Mouse (Mus musculus) G1E (cell line): ENCODE measurements around the gene Mapk12. TPM values are rescaled to one million over a fixed set of nuclear protein-coding genes. Genes with fewer than 3 reads are reported as not detected.

Source experiments
- ATAC-seq: 2 replicates; pipeline ENCODE4 v1.8.0; 2016; ENCODE audit warnings: mild to moderate bottlenecking; ENCODE audit not compliant: insufficient number of reproducible peaks, poor library complexity, low FRiP score, severe bottlenecking; ENCODE audit errors: extremely low read depth
- DNase-seq: peaks from one replicate; pipeline ENCODE4 v3.0.0; 2012; ENCODE audit warnings: low spot score
- H3K27me3 ChIP-seq: 2 replicates; pipeline ENCODE4 v1.6.1; 2012; ENCODE audit warnings: mild to moderate bottlenecking, low read length, inconsistent platforms; ENCODE audit not compliant: insufficient read depth
- H3K36me3 ChIP-seq: replicated peaks from 2 replicates; pipeline ENCODE3; 2012; ENCODE audit warnings: mild to moderate bottlenecking, inconsistent platforms
- H3K4me1 ChIP-seq: 2 replicates; pipeline ENCODE4 v1.6.1; 2012; ENCODE audit warnings: low read depth, low read length, inconsistent platforms, mixed read lengths; ENCODE audit not compliant: insufficient read depth
- H3K4me3 ChIP-seq: 2 replicates; pipeline ENCODE4 v1.5.1; 2012; ENCODE audit warnings: low read depth, mild to moderate bottlenecking, inconsistent platforms, low read length, moderate library complexity, mixed read lengths
- H3K9me3 ChIP-seq: replicated peaks from 2 replicates; pipeline ENCODE4 v1.6.1; 2012; ENCODE audit warnings: inconsistent platforms
- CTCF ChIP-seq: IDR thresholded peaks from 2 replicates; pipeline ENCODE4 v1.5.1; 2012; ENCODE audit warnings: low read depth, low read length, inconsistent platforms, mixed read lengths
- GATA1 ChIP-seq: IDR thresholded peaks from 2 replicates; pipeline ENCODE4 v1.6.1; 2012; ENCODE audit warnings: borderline replicate concordance, low read length, inconsistent platforms, mixed read lengths
- GATA2 ChIP-seq: IDR thresholded peaks from 2 replicates; pipeline ENCODE4 v1.6.1; 2012; ENCODE audit warnings: low read depth, low read length, inconsistent platforms, borderline replicate concordance
- POLR2AphosphoS5 ChIP-seq: IDR thresholded peaks from 2 replicates; pipeline ENCODE4 v1.6.1; 2012; ENCODE audit warnings: low read depth, low read length, inconsistent platforms; ENCODE audit not compliant: insufficient replicate concordance
- TAL1 ChIP-seq: conservative IDR thresholded peaks from 2 replicates; pipeline ENCODE4 v1.6.1; 2012; ENCODE audit warnings: low read depth, low read length, inconsistent platforms, mixed read lengths
- polyA plus RNA-seq: library from polyadenylated mRNA; stranded (reverse); fragments of >175 nt; gene quantifications from 2 replicates; pipeline ENCODE4 v1.2.3, GENCODE M21; 2012
- total RNA-seq, 2 experiments: library from RNA; stranded (forward) in 1 of 2; stranded (reverse) in 1 of 2; fragments of 200-1000 nt in 1 of 2; fragments of >200 nt in 1 of 2; fragmentation: Nextera tagmentation in 1 of 2; gene quantifications; 2 replicates each; pipeline ENCODE4 v1.2.3; 2014 to 2017

The Mapk12 gene
- total and polyA plus RNA-seq, 3 experiments = 0.16 TPM; not detected in 2

DNA sequence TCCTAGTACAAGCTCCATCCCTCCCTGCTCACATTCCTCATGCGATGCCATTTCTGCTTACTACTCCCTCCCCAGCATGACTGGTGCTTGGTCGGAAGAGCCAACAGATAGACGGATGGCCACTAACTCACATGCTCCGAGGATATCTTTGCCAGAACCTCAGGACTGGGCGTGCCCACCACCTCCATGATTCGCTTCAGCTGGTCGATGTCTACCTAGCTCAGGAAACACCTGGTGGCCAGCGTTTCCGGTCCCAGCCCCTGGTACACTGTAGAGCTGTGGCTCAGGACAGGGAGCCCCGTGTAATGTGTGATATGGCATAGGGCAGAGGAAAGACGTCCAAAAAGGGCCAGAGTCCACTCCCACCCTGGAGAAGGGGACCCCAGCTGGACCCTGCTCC, 4.5 kb upstream of the Mapk12 start:
- ATAC-seq (no peak), DNase-seq (no peak)
- no peak for TF ChIP-seq POLR2AphosphoS5
- no peak for TF ChIP-seq TAL1
- TF ChIP-seq GATA2 = no peak
- no peak for TF ChIP-seq CTCF
- Histone ChIP-seq H3K4me1 (peaks cover 15% of the 10 kb centered on the region), H3K9me3 (no peaks in the 10 kb centered on the region), H3K36me3 (no peaks in the 10 kb centered on the region), H3K27me3 (peaks cover 85% of the 10 kb centered on the region), H3K4me3 (no peak overlapping the region)

DNA sequence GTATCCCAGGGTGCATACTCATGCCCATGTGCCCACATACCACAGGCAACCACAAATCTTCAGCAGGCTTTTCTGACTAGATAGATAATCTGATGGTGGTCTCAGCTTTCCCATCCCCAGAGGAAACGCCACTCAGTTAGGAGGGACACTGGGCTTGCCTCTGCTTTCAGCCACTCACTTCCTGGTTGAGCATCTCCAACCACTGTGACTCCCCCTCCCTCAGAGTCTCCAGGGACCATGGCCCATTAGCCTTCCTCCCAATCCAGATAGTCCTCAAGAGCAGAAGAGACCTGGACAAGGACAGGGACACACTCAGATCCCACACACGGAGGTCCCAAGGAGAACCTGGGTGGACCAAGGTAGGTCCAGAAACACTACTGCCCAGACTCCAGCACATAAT, 2.6 kb upstream of the Mapk12 start:
- peaks cover 85% of the 10 kb centered on the region for H3K27me3 ChIP-seq
- H3K36me3 ChIP-seq = no peaks in the 10 kb centered on the region
- peaks cover 2% of the 10 kb centered on the region; the same call in 1 of the 2 replicates for H3K4me1 ChIP-seq
- TF ChIP-seq GATA2 = no peak
- TF ChIP-seq POLR2AphosphoS5 = no peak
- DNase-seq (no peak), ATAC-seq (no peak)
- H3K4me3 ChIP-seq = no peak overlapping the region
- no peaks in the 10 kb centered on the region for H3K9me3 ChIP-seq

DNA sequence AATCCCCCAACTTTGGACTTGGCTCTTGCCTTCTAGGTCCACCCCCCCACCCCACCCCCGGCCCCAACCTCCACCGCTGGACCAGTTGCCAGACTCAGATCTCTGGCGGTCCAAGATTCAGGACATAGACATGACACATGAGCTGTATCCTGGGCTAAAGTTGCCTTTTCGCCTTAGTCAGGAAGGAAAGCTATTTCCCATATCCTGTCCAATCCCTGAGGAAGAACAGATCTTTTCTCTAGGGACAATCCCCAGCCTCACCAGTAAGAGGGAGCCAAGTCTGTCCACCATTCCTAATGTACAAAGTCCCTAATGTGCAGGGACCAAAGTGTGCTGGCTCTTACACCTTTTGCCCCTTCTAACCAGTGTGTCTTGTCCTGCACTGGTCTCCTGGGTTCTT, 1.4 kb upstream of the Mapk12 start:
- H3K27me3 ChIP-seq = peaks cover 85% of the 10 kb centered on the region
- 0 out of 2 replicates have a peak, but pooled peaks cover 2% of the 10 kb centered on the region for H3K4me1 ChIP-seq
- H3K36me3 ChIP-seq = no peaks in the 10 kb centered on the region
- TF ChIP-seq CTCF = no peak
- no peak for TF ChIP-seq GATA1
- TF ChIP-seq POLR2AphosphoS5 = no peak
- no peak for TF ChIP-seq TAL1
- H3K9me3 ChIP-seq = no peaks in the 10 kb centered on the region
- no peak overlapping the region for H3K4me3 ChIP-seq
- DNase-seq (no peak), ATAC-seq (no peak)

DNA sequence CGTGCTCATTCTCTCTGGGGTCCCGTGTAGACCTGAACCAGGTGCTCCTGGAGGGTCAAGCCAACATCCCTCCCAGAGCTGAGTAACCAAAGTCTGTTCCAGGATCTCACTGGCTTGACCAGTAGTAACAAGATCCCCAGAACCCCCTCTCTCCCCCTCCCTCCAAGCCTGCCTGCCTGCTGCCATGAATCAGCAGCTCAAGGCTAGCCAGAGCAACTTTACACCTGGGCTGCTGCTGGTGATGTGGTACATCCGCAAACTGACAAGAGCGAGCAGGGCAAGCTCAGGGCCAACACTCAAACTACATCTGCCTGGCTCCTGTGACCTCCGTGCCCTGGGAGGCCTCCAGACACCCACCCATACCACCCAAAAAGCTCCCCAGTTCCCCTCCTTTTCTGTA, 940 bp upstream of the Mapk12 start:
- no peaks in the 10 kb centered on the region for H3K9me3 ChIP-seq
- ATAC-seq (no peak), DNase-seq (no peak)
- H3K36me3 ChIP-seq = no peaks in the 10 kb centered on the region
- H3K4me3 ChIP-seq = no peak overlapping the region
- TF ChIP-seq POLR2AphosphoS5 = no peak
- no peak for TF ChIP-seq GATA1
- no peak for TF ChIP-seq TAL1
- TF ChIP-seq CTCF = no peak
- TF ChIP-seq GATA2 = no peak
- H3K4me1 ChIP-seq = 0 out of 2 replicates have a peak, but pooled peaks cover 2% of the 10 kb centered on the region
- H3K27me3 ChIP-seq = peaks cover 81% of the 10 kb centered on the region

DNA sequence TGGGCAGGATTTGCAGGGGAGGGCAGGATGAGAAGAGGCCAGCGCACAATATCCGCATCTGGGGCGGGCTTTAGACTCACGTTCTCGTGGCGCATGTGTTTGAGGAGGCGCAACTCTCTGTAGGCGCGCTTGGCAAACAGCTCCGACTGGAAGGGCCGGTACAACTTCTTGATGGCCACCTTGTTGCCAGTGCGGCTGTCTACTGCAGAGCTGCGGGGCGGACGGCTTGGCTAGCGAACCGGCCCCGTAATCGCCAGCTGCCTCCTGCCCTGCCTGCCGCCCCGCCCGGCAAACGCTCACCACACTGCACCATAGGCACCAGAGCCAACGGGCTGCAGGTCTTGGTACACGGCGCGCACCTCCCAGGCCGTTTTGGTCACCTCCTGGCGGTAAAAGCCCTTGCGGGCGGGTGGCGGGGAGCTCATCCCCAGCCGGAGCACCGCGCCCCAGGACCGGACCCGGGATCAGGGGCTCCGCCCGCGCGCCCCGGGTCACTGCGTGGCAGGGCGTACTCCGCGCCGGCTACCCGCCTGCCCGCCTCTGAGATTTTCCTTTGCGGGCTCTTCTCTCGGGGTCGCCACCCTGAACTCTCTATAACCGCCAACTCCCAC, 350 bp downstream of the Mapk12 start:
- H3K9me3 ChIP-seq = no peaks in the 10 kb centered on the region
- 0 out of 2 replicates have a peak, but pooled peaks cover 2% of the 10 kb centered on the region for H3K4me1 ChIP-seq
- ATAC-seq (no peak), DNase-seq (no peak)
- no peak overlapping the region for H3K4me3 ChIP-seq
- TF ChIP-seq TAL1 = no peak
- no peak for TF ChIP-seq GATA1
- TF ChIP-seq POLR2AphosphoS5 = no peak
- TF ChIP-seq CTCF = no peak
- no peak for TF ChIP-seq GATA2
- H3K27me3 ChIP-seq = peaks cover 72% of the 10 kb centered on the region
- no peaks in the 10 kb centered on the region for H3K36me3 ChIP-seq

DNA sequence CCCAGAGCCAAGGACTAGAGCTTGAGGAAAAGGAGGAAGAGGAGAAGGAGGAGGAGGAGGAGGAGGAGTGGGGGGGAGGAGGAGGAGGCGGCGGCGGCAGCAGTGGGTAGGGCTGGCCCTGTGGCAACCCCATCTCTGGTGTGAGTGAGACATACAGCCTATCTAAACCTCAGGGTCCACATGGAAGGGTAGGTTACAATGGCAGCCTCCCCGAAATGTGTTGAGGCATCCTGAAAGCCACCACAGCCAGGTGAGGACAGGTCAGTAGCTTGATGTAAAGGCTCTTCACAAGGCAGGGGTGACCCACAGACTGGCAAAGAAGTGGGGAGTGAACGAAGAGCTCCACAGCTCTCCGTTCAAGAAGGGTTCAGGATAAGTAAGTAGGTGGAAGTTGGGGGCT, 2.0 kb downstream of the Mapk12 start:
- no peak overlapping the region for H3K4me3 ChIP-seq
- no peaks in the 10 kb centered on the region for H3K9me3 ChIP-seq
- ATAC-seq (no peak), DNase-seq (no peak)
- no peaks in the 10 kb centered on the region for H3K36me3 ChIP-seq
- peaks cover 69% of the 10 kb centered on the region for H3K27me3 ChIP-seq
- TF ChIP-seq POLR2AphosphoS5 (no peak), GATA2 (no peak), CTCF (no peak), TAL1 (no peak), GATA1 (no peak)
- 0 out of 2 replicates have a peak, but pooled peaks cover 2% of the 10 kb centered on the region for H3K4me1 ChIP-seq
